Mouse (Mus musculus) ES-E14 (cell line): ENCODE measurements at regions not wholly inside any gene's neighbourhood (a gene's known extent, or its start where the extent isn't known, plus 50 kb on each side); places are given as distances from the start of the nearest gene placed in this dataset.

ENCODE experiments used
- HCFC1 ChIP-seq: IDR thresholded peaks from 2 replicates; pipeline ENCODE4 v1.6.1; 2012; ENCODE audit warnings: low read length, inconsistent platforms, borderline replicate concordance; ENCODE audit not compliant: insufficient read depth
- MAFK ChIP-seq: IDR thresholded peaks from 2 replicates; pipeline ENCODE4 v1.6.1; 2014; ENCODE audit warnings: mild to moderate bottlenecking, low read depth, low read length, inconsistent platforms; ENCODE audit not compliant: insufficient read depth
- ZNF384 ChIP-seq: IDR thresholded peaks from 2 replicates; pipeline ENCODE4 v1.6.1; 2012; ENCODE audit warnings: low read depth, low read length, inconsistent platforms

GRCm38 (mm10) chr11:79802566-79802965 lies 159.6 kb downstream of the Utp6 start:
- TF ChIP-seq HCFC1 (no peak), MAFK (no peak), ZNF384 (no peak)
